Mouse (Mus musculus) heart, adult 2 months (tissue): Measurements from ENCODE around the gene Armc8.

Experiments used
- CTCF ChIP-seq: fragments of 200-600 bp; IDR thresholded peaks from 2 replicates; pipeline ENCODE4 v1.8.1; 2022; ENCODE audit warnings: antibody characterized with exemption, mild to moderate bottlenecking, moderate library complexity
- EP300 ChIP-seq: fragments of 200-500 bp; IDR thresholded peaks from 2 replicates; pipeline ENCODE4 v1.6.1; 2011; ENCODE audit warnings: low read depth, low read length, control low read depth; ENCODE audit not compliant: insufficient read depth
- POLR2A ChIP-seq: fragments of 200-500 bp; IDR thresholded peaks from 2 replicates; pipeline ENCODE4 v1.6.1; 2011; ENCODE audit warnings: mild to moderate bottlenecking, low read depth, low read length, control low read depth; ENCODE audit not compliant: insufficient read depth

- no peak for TF ChIP-seq CTCF
- no peak for TF ChIP-seq POLR2A
- TF ChIP-seq EP300: no peak
These were observed 77.6 kb downstream of the Armc8 start for GRCm38 (mm10) chr9:99491050-99491449.
